ENCODE assay signal across 14 mouse cellular contexts in the genomic region with DNA sequence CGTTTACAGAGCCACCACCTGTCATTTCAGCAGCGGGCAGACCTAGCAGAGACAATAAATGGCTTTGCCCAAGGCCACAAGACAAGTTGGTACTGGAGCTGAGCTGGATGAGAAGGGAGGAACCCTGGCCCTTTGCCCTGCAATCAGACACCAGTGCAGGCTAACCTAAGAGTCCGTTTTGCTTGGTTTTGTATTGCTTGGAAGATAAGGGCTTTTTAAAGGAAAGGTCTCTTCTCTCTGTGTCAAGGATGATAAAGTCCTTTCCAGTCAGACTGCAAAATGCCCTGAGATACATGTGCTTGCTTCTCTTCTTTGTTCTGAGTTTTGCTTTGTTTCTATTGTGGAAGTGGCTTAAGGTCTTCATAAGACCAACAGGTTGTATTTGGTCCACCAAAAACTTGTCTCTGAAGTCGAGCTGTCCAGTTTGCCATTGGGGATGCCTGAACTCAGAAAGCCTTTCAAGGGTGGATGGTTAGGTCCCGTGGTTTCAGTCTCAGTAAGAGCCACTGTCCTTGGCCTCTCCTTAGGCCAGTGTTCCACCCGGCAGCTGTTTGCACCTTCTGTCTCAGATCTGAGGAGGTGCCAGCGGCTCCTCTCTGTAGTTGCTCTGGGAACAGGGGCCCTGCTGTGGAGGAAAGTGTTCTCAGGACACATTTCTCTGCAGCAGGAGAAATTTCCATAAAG.
DNase-seq lines count a peak whose midpoint lies in the region; ATAC-seq and TF ChIP-seq lines count a peak whose summit lies in the region.
"Had no signal": no experiment of that assay in that cellular context is flagged by ENCODE, and none has a peak within 500 bp of the region (broad histone marks: within the 10 kb centered on the region; RNA-seq: fewer than 3 reads in every experiment).

No protein-coding gene starts in this region.

- no peaks in the 10 kb centered on the region for H3K4me1 ChIP-seq in limb, embryonic 11.5 days (ENCODE audit: control insufficient read depth, insufficient read depth, low read length)
- H3K4me1 ChIP-seq in limb, embryonic 10.5 days: peaks cover 11% of the 10 kb centered on the region
- H3K4me1 ChIP-seq in intestine, embryonic 15.5 days (replicated peaks): 0 out of 2 replicates have a peak, but pooled peaks cover 2% of the 10 kb centered on the region

- no peak for ATAC-seq in limb, embryonic 11.5 days (ENCODE audit: insufficient number of reproducible peaks, low FRiP score, low TSS enrichment, low read depth)
- peak; percentile 97 for ATAC-seq in intestine, embryonic 15.5 days
- ATAC-seq in monocyte, adult 5-6 weeks (replicated peaks; ENCODE audit: insufficient number of reproducible peaks, low FRiP score, low TSS enrichment, poor library complexity, severe bottlenecking): no peak
- ATAC-seq: hindbrain, embryonic 16.5 days had no signal

- no peak overlapping the region for H3ac ChIP-seq in myocyte (ENCODE audit: control insufficient read depth, insufficient read length)

- peak; percentile 2 to 4 for DNase-seq in cerebellum, postnatal 14 days
- DNase-seq in cerebellum, adult 9-10 months: no peak
- DNase-seq in limb, embryonic 11.5 days (ENCODE audit: low spot score): peak; percentile 25
- no peak for DNase-seq in limb, embryonic 10.5 days (ENCODE audit: low spot score)
- DNase-seq in lung, postnatal 36 days: no peak
- DNase-seq: thymus, adult 2 months had no signal

- no peaks in the 10 kb centered on the region for H3K9me3 ChIP-seq in limb, embryonic 11.5 days (ENCODE audit: control insufficient read depth, low read length)
- no peaks in the 10 kb centered on the region for H3K9me3 ChIP-seq in limb, embryonic 10.5 days (replicated peaks)
- no peaks in the 10 kb centered on the region for H3K9me3 ChIP-seq in intestine, embryonic 15.5 days
- H3K9me3 ChIP-seq: limb, embryonic 13.5 days; megakaryocyte, embryonic 14.5 days had no signal

- no peaks in the 10 kb centered on the region for H3K36me3 ChIP-seq in limb, embryonic 11.5 days (ENCODE audit: control insufficient read depth, insufficient read depth, low read length)
- no peaks in the 10 kb centered on the region for H3K36me3 ChIP-seq in limb, embryonic 10.5 days
- H3K36me3 ChIP-seq in intestine, embryonic 15.5 days: no peaks in the 10 kb centered on the region
- no peaks in the 10 kb centered on the region for H3K36me3 ChIP-seq in myocyte (ENCODE audit: control insufficient read depth, insufficient read depth)
- H3K36me3 ChIP-seq: limb, embryonic 13.5 days had no signal

- H3K4me3 ChIP-seq in limb, embryonic 11.5 days (ENCODE audit: low read depth, low read length): no peak overlapping the region
- no peak overlapping the region for H3K4me3 ChIP-seq in limb, embryonic 10.5 days
- H3K4me3 ChIP-seq in intestine, embryonic 15.5 days (replicated peaks): no peak overlapping the region
- no peak overlapping the region for H3K4me3 ChIP-seq in myocyte
- H3K4me3 ChIP-seq: heart, adult 2 months; layer of hippocampus, adult 2 months; limb, embryonic 13.5 days; megakaryocyte, embryonic 14.5 days had no signal

- WGBS in limb, embryonic 11.5 days: 24% methylated on average over 7 of the region's 7 CpGs
- WGBS in limb, embryonic 10.5 days: 25% methylated on average over 7 of the region's 7 CpGs
- WGBS in intestine, embryonic 15.5 days: 29% methylated on average over 7 of the region's 7 CpGs

- H3K27ac ChIP-seq in limb, embryonic 11.5 days (replicated peaks; ENCODE audit: low read depth, low read length): no peak overlapping the region
- no peak overlapping the region for H3K27ac ChIP-seq in limb, embryonic 10.5 days
- 0 out of 2 replicates have a peak overlapping the region, but pooled peaks have one; percentile 13 for H3K27ac ChIP-seq in intestine, embryonic 15.5 days
- H3K27ac ChIP-seq: heart, adult 2 months; layer of hippocampus, adult 2 months; limb, embryonic 13.5 days had no signal

- no peak overlapping the region for H3K9ac ChIP-seq in limb, embryonic 11.5 days (ENCODE audit: low read length)
- H3K9ac ChIP-seq in intestine, embryonic 15.5 days: no peak overlapping the region
- H3K9ac ChIP-seq: limb, embryonic 13.5 days had no signal

- H3K27me3 ChIP-seq in limb, embryonic 11.5 days (ENCODE audit: control insufficient read depth, insufficient read depth, low read length): no peaks in the 10 kb centered on the region
- peaks cover 6% of the 10 kb centered on the region; the same call in 1 of the 2 replicates for H3K27me3 ChIP-seq in limb, embryonic 10.5 days (ENCODE audit: low read depth, poor library complexity, severe bottlenecking)
- H3K27me3 ChIP-seq in intestine, embryonic 15.5 days (replicated peaks): no peaks in the 10 kb centered on the region
- H3K27me3 ChIP-seq in myocyte (ENCODE audit: control insufficient read depth, insufficient read depth, insufficient read length): no peaks in the 10 kb centered on the region
- H3K27me3 ChIP-seq: limb, embryonic 13.5 days; megakaryocyte, embryonic 14.5 days had no signal

- no peak for TF ChIP-seq POLR2A in myocyte (IDR thresholded peaks at IDR 0.05; ENCODE audit: insufficient read length, low read depth)

- no peaks in the 10 kb centered on the region for H3K79me2 ChIP-seq in myocyte (ENCODE audit: control insufficient read depth, insufficient read depth)

- H3K4me2 ChIP-seq in limb, embryonic 11.5 days (ENCODE audit: low read depth, severe bottlenecking): no peak overlapping the region
- no peak overlapping the region; the same call in 1 of the 2 replicates for H3K4me2 ChIP-seq in intestine, embryonic 15.5 days (replicated peaks)
- peak overlapping the region; percentile 13 for H3K4me2 ChIP-seq in myocyte (ENCODE audit: low read depth)
- H3K4me2 ChIP-seq: limb, embryonic 13.5 days had no signal

TF ChIP-seq in myocyte, 11 proteins besides CTCF, POLR2A, EP300 and RAD21:
- TF ChIP-seq E2F4 (IDR thresholded peaks at IDR 0.05; ENCODE audit: insufficient read depth): no peak
- peak in 1 of 3 experiments; percentile 59 for TF ChIP-seq MYOG (IDR thresholded peaks at IDR 0.05; ENCODE audit: control insufficient read depth in 1 of 3, insufficient read depth in 1 of 3, insufficient read length in 2 of 3, low read depth in 2 of 3)
- no peak for TF ChIP-seq TCF12 (IDR thresholded peaks at IDR 0.05; ENCODE audit: insufficient read depth, poor library complexity, severe bottlenecking)
- no peak for TF ChIP-seq TCF3 (IDR thresholded peaks at IDR 0.05; ENCODE audit: insufficient read length, low read depth)
- TF ChIP-seq MYOD1 (IDR thresholded peaks at IDR 0.05; ENCODE audit: control insufficient read depth in 1 of 3, insufficient read length in 2 of 3, low read depth in 2 of 3): peak in 1 of 3 experiments; percentile 30
- no peak for TF ChIP-seq CEBPB (IDR thresholded peaks at IDR 0.05; ENCODE audit: insufficient read depth, poor library complexity, severe bottlenecking)
- TF ChIP-seq USF1 (IDR thresholded peaks at IDR 0.05; ENCODE audit: low read depth): no peak

Comparison
In these comparisons a context has a peak if more than half of its experiments do, and no peak if none do; other contexts are left out.
1. DNase-seq: peak in cerebellum, postnatal 14 days (2 of 2) and limb, embryonic 11.5 days (single experiment); none in cerebellum, adult 9-10 months (single experiment), limb, embryonic 10.5 days (single experiment) and lung, postnatal 36 days (single experiment).